Mouse (Mus musculus) ES-Bruce4 (cell line): ENCODE measurements at regions not wholly inside any gene's neighbourhood (a gene's known extent, or its start where the extent isn't known, plus 50 kb on each side); places are given as distances from the start of the nearest gene placed in this dataset.

Source experiments
- CTCF ChIP-seq: IDR thresholded peaks from one replicate; pipeline ENCODE4 v1.8.1; 2011; ENCODE audit warnings: low read depth, low read length
- EP300 ChIP-seq: IDR thresholded peaks from 2 replicates; pipeline ENCODE4 v1.6.1; 2011; ENCODE audit warnings: low read depth, low read length; ENCODE audit not compliant: insufficient read depth
- POLR2A ChIP-seq: IDR thresholded peaks from one replicate; pipeline ENCODE4 v1.8.1; 2011; ENCODE audit warnings: low read length; ENCODE audit not compliant: insufficient read depth

DNA sequence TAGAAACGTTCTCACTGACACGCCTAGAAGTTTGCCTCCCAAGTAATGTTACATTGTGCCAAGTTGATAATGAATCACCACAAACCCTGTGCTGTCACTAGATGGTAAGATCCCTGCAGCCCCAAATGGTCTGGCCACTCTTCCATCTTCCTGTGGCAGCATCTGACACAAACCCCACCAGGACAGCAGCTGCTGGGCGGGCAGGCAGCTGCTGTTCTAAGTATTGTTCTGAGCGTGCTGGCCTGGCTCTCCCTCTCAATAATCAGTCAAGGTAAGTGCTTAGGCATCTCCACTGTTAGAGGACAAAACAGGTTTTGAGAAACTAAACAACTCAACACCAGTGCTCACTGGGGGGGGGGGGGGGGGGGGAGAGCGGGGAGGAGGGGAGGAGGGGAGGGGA, 375.7 kb upstream of the Smim15 start:
- TF ChIP-seq CTCF (no peak), POLR2A (no peak), EP300 (no peak)
